Mouse (Mus musculus): ENCODE measurements around the gene Patl2. TPM values are rescaled to one million over a fixed set of nuclear protein-coding genes. Genes with fewer than 3 reads are reported as not detected.
"Not testable (repeated sequence)": the region's sequence is repeated elsewhere in the genome, so short reads cannot be mapped to it uniquely, and the experiment has no call there.

Patl2 gene
- polyA plus RNA-seq, 1 experiment: 0.23 TPM

- H3K27ac ChIP-seq (ENCODE audit: insufficient read depth, low read depth, low read length): no peak overlapping the region
- H3K4me1 ChIP-seq (ENCODE audit: control insufficient read depth, insufficient read depth, low read length): peaks cover 7% of the 10 kb centered on the region
- TF ChIP-seq POLR2A (IDR thresholded peaks at IDR 0.05; ENCODE audit: borderline replicate concordance, low read depth, low read length) (no peak), CTCF (IDR thresholded peaks at IDR 0.05; ENCODE audit: low read depth, low read length) (no peak)
- H3K4me3 ChIP-seq (ENCODE audit: insufficient read depth, low read length): no peak overlapping the region
These were observed 35.4 kb upstream of the Patl2 start for GRCm38 (mm10) chr2:122221378-122221777.

- peaks cover 7% of the 10 kb centered on the region for H3K4me1 ChIP-seq (ENCODE audit: control insufficient read depth, insufficient read depth, low read length)
- no peak overlapping the region; the same call in 1 of the 2 replicates for H3K27ac ChIP-seq (ENCODE audit: insufficient read depth, low read depth, low read length)
- no peak for TF ChIP-seq POLR2A (IDR thresholded peaks at IDR 0.05; ENCODE audit: borderline replicate concordance, low read depth, low read length)
- TF ChIP-seq CTCF (IDR thresholded peaks at IDR 0.05; ENCODE audit: low read depth, low read length): no peak
- H3K4me3 ChIP-seq (ENCODE audit: insufficient read depth, low read length): no peak overlapping the region
These were observed 32.2 kb upstream of the Patl2 start for GRCm38 (mm10) chr2:122218234-122218633.

DNA sequence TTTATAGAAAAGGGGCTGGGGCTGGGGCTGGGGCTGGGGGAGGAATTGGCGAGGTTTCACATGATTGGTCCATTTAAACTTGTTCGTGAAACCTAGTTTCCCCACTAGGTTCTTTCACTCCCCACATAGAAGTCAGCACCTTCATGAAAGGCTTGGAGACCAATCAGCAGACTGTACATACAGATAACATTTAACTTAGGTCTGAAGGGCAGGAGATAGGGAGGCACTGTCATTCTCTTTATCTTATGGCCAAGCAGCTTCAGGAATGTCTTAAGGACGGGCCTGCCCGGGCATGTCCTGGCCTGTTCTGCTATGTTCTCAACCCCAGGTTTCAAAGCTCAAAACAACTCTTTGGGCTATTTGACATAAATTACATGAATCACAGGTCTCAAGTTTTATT lies 31.1 kb upstream of the Patl2 start:
- not testable (repeated sequence) for H3K27ac ChIP-seq (ENCODE audit: insufficient read depth, low read depth, low read length); H3K4me3 ChIP-seq (ENCODE audit: insufficient read depth, low read length)
- peaks cover 11% of the 10 kb centered on the region for H3K4me1 ChIP-seq (ENCODE audit: control insufficient read depth, insufficient read depth, low read length)

GRCm38 (mm10) chr2:122210534-122211228 lies 24.7 kb upstream of the Patl2 start:
- no peak for TF ChIP-seq CTCF (IDR thresholded peaks at IDR 0.05; ENCODE audit: low read depth, low read length)
- TF ChIP-seq POLR2A (IDR thresholded peaks at IDR 0.05; ENCODE audit: borderline replicate concordance, low read depth, low read length): no peak
- peaks cover 3% of the 10 kb centered on the region; the same call in 1 of the 2 replicates for H3K4me1 ChIP-seq (ENCODE audit: control insufficient read depth, insufficient read depth, low read length)
- no peak overlapping the region for H3K27ac ChIP-seq (ENCODE audit: insufficient read depth, low read depth, low read length)
- H3K4me3 ChIP-seq (ENCODE audit: insufficient read depth, low read length): no peak overlapping the region

DNA sequence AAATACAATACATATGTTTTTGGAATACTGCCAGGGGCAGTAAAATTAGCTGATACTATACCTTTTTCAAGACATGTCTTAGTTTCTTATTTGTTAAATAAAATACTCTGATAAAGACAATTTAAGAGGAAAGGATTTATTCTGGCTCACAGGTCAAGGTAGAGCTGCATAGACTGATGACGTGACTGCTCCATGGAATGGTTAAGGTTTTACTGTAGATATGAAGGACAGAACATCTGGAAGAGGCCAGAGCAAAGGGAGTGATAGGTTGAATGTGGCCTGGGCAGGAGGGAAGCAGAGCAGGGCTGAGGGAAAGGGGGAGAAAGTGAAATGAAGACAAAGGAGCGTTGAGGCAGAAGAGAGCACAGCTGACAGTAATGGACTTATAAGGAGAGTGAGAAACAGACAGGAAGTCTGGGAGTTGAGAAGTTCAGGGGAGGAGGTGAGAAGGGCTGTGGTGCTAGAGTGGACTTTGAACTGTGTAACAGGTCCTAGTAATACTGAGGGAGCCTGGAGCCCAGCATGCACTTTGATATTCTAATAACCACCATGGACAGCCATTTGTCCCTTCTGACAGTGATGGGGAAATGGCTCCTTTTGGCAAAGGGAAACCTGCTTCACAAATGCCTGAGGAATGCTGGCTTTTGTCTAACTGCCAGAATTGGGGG lies 20.6 kb upstream of the Patl2 start:
- H3K4me3 ChIP-seq (ENCODE audit: insufficient read depth, low read length): no peak overlapping the region
- TF ChIP-seq POLR2A (IDR thresholded peaks at IDR 0.05; ENCODE audit: borderline replicate concordance, low read depth, low read length): no peak
- TF ChIP-seq CTCF (IDR thresholded peaks at IDR 0.05; ENCODE audit: low read depth, low read length): no peak

DNA sequence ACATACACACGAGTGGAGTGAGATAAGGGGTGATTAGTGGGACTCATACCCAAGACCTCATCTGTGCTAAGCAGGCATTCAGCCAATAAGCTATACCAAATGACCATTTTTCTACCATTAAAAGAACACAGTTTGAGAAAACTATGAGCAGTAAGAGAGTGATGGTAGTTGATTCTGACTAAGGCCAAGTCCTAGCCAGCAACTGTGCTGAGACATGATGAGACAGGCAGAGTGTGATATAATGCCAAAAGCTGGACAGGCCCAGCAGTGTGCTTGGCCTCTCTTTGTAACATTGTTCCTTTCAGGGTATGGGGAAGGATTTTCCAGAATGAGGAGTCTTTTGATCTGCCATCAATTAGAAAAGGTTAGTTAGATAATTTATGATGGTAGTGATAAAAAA lies 15.5 kb upstream of the Patl2 start:
- no peak overlapping the region for H3K27ac ChIP-seq (ENCODE audit: insufficient read depth, low read depth, low read length)
- H3K4me3 ChIP-seq (ENCODE audit: insufficient read depth, low read length): no peak overlapping the region
- TF ChIP-seq POLR2A (IDR thresholded peaks at IDR 0.05; ENCODE audit: borderline replicate concordance, low read depth, low read length): no peak
- no peak for TF ChIP-seq CTCF (IDR thresholded peaks at IDR 0.05; ENCODE audit: low read depth, low read length)
- peaks cover 4% of the 10 kb centered on the region for H3K4me1 ChIP-seq (ENCODE audit: control insufficient read depth, insufficient read depth, low read length)

More for the DNA sequence above, 20.6 kb upstream of the Patl2 start:
- H3K27ac ChIP-seq (ENCODE audit: insufficient read depth, low read depth, low read length): no peak overlapping the region
- H3K4me1 ChIP-seq (ENCODE audit: control insufficient read depth, insufficient read depth, low read length): peaks cover 4% of the 10 kb centered on the region

- Histone ChIP-seq H3K4me1 (ENCODE audit: control insufficient read depth, insufficient read depth, low read length) (no peaks in the 10 kb centered on the region), H3K27ac (ENCODE audit: insufficient read depth, low read depth, low read length) (no peak overlapping the region), H3K4me3 (ENCODE audit: insufficient read depth, low read length) (no peak overlapping the region)
- no peak for TF ChIP-seq POLR2A (IDR thresholded peaks at IDR 0.05; ENCODE audit: borderline replicate concordance, low read depth, low read length)
- TF ChIP-seq CTCF (IDR thresholded peaks at IDR 0.05; ENCODE audit: low read depth, low read length): no peak
These were observed 8.5 kb upstream of the Patl2 start for GRCm38 (mm10) chr2:122194509-122194929.

- Histone ChIP-seq H3K4me3 (ENCODE audit: insufficient read depth, low read length) (no peak overlapping the region), H3K4me1 (ENCODE audit: control insufficient read depth, insufficient read depth, low read length) (no peaks in the 10 kb centered on the region), H3K27ac (ENCODE audit: insufficient read depth, low read depth, low read length) (no peak overlapping the region)
- no peak for TF ChIP-seq POLR2A (IDR thresholded peaks at IDR 0.05; ENCODE audit: borderline replicate concordance, low read depth, low read length)
These were observed 5.9 kb upstream of the Patl2 start for GRCm38 (mm10) chr2:122191849-122192248.

DNA sequence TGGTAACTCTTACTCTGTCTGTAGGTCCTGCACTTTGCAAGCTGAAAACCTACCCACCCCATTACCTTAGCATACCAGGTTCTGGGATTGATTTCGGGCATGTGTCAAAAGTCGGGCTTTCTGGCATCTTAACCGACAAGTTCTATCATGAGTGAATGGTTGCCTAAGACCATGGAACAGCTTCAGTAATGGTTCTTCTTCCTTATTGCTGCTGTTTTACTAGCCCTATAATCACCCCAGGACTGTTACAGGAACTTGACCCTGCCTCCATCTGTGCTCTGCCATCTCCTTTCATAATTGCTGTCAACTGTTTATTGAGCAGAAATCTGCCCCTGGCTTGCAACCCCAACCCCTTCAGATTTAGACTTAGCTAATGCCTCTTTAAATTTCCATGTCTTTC lies 762 bp upstream of the Patl2 start:
- peaks cover 16% of the 10 kb centered on the region for H3K4me1 ChIP-seq (ENCODE audit: control insufficient read depth, insufficient read depth, low read length)
- H3K4me3 ChIP-seq (ENCODE audit: insufficient read depth, low read length): no peak overlapping the region
- TF ChIP-seq POLR2A (IDR thresholded peaks at IDR 0.05; ENCODE audit: borderline replicate concordance, low read depth, low read length): no peak
- no peak for TF ChIP-seq CTCF (IDR thresholded peaks at IDR 0.05; ENCODE audit: low read depth, low read length)
- no peak overlapping the region for H3K27ac ChIP-seq (ENCODE audit: insufficient read depth, low read depth, low read length)

GRCm38 (mm10) chr2:122185086-122185485 lies 903 bp downstream of the Patl2 start:
- peaks cover 16% of the 10 kb centered on the region for H3K4me1 ChIP-seq (ENCODE audit: control insufficient read depth, insufficient read depth, low read length)
- H3K27ac ChIP-seq (ENCODE audit: insufficient read depth, low read depth, low read length): no peak overlapping the region
- TF ChIP-seq POLR2A (IDR thresholded peaks at IDR 0.05; ENCODE audit: borderline replicate concordance, low read depth, low read length) (no peak), CTCF (IDR thresholded peaks at IDR 0.05; ENCODE audit: low read depth, low read length) (no peak)
- H3K4me3 ChIP-seq (ENCODE audit: insufficient read depth, low read length): no peak overlapping the region
